Mouse (Mus musculus) kidney, postnatal 4 days (tissue): ENCODE measurements at regions not wholly inside any gene's neighbourhood (a gene's known extent, or its start where the extent isn't known, plus 50 kb on each side); places are given as distances from the start of the nearest gene placed in this dataset.

Experiments used
- DNase-seq, 2 experiments: peaks; one replicate each; pipeline ENCODE4 v3.0.0; 2021; ENCODE audit warnings: mixed read lengths in 2 of 2

- DNase-seq: peak; percentile 19 to 41
Measured at GRCm38 (mm10) chr3:35027898-35028297, 377.7 kb downstream of the Sox2 start.

GRCm38 (mm10) chr3:35029924-35030323 lies 379.7 kb downstream of the Sox2 start:
- DNase-seq: no peak

- DNase-seq: peak in 1 of 2 experiments; percentile 5
Measured at GRCm38 (mm10) chr3:35033587-35033986, 383.4 kb downstream of the Sox2 start.

GRCm38 (mm10) chr3:35035234-35035633 lies 385.0 kb downstream of the Sox2 start:
- DNase-seq: no peak

- no peak for DNase-seq
Measured at GRCm38 (mm10) chr3:35043705-35044104, 393.5 kb downstream of the Sox2 start.

GRCm38 (mm10) chr3:35059438-35059837 lies 409.2 kb downstream of the Sox2 start:
- DNase-seq: no peak

- no peak for DNase-seq
Measured at GRCm38 (mm10) chr3:35060042-35060441, 409.8 kb downstream of the Sox2 start.

- DNase-seq: no peak
Measured at GRCm38 (mm10) chr3:35066824-35067223, 416.6 kb downstream of the Sox2 start.

GRCm38 (mm10) chr3:35068586-35068985 lies 418.4 kb downstream of the Sox2 start:
- no peak for DNase-seq

- no peak for DNase-seq
Measured at GRCm38 (mm10) chr3:35071046-35071445, 420.8 kb downstream of the Sox2 start.

- DNase-seq: no peak
Measured at GRCm38 (mm10) chr3:35079887-35080286, 429.7 kb downstream of the Sox2 start.

GRCm38 (mm10) chr3:35084091-35084867 lies 434.1 kb downstream of the Sox2 start:
- DNase-seq: peak in 1 of 2 experiments; percentile 31

GRCm38 (mm10) chr3:35088241-35089080 lies 438.3 kb downstream of the Sox2 start:
- DNase-seq: peak in 1 of 2 experiments; percentile 36

- peak in 1 of 2 experiments; percentile 14 for DNase-seq
Measured at GRCm38 (mm10) chr3:35090496-35091133, 440.4 kb downstream of the Sox2 start.

- DNase-seq: no peak
Measured at GRCm38 (mm10) chr3:35093001-35093400, 442.8 kb downstream of the Sox2 start.

- no peak for DNase-seq
Measured at GRCm38 (mm10) chr3:35095221-35095620, 445.0 kb downstream of the Sox2 start.

GRCm38 (mm10) chr3:35096381-35096780 lies 446.2 kb downstream of the Sox2 start:
- DNase-seq: no peak

GRCm38 (mm10) chr3:35097766-35098165 lies 447.6 kb downstream of the Sox2 start:
- DNase-seq: no peak

GRCm38 (mm10) chr3:35099226-35099625 lies 449.0 kb downstream of the Sox2 start:
- DNase-seq: no peak

- DNase-seq: no peak
Measured at GRCm38 (mm10) chr3:35099876-35100420, 449.7 kb downstream of the Sox2 start.

- no peak for DNase-seq
Measured at GRCm38 (mm10) chr3:35101286-35101685, 451.1 kb downstream of the Sox2 start.

- DNase-seq: no peak
Measured at GRCm38 (mm10) chr3:35101951-35102350, 451.7 kb downstream of the Sox2 start.
